ENCODE assay signal across 9 mouse cellular contexts in genomic region chr4:134273417-134274345, GRCm38 (mm10). TPM values are rescaled to one million over a fixed set of nuclear protein-coding genes. Genes with fewer than 3 reads are reported as not detected.
DNase-seq lines count a peak whose midpoint lies in the region; ATAC-seq lines count a peak whose summit lies in the region.
"Had no signal": no experiment of that assay in that cellular context is flagged by ENCODE, and none has a peak within 500 bp of the region (broad histone marks: within the 10 kb centered on the region; RNA-seq: fewer than 3 reads in every experiment).

No protein-coding gene starts in this region.

- H3K27me3 ChIP-seq in lung, embryonic 15.5 days, result no peaks in the 10 kb centered on the region
- H3K27me3 ChIP-seq in hindbrain, embryonic 13.5 days, result no peaks in the 10 kb centered on the region

- no peak overlapping the region for H3K9ac ChIP-seq in lung, embryonic 15.5 days
- peak overlapping the region; percentile 35; the same call in 1 of the 2 replicates for H3K9ac ChIP-seq in hindbrain, embryonic 13.5 days

- intact Hi-C loops in left cerebral cortex, postnatal 25 days (cut with DNase I), result no loop called here

- no peak for DNase-seq in lung, postnatal 10 days
- DNase-seq in c-Kit-positive CD71-negative TER-119-negative erythroid progenitor cells, embryonic 14.5 days (ENCODE audit: low read depth), result peak; percentile 54
- peak; percentile 58 for DNase-seq in lung, postnatal 36 days
- DNase-seq in thymus, postnatal 4 days, result peak; percentile 68
- DNase-seq in cerebellum, postnatal 36 days, result no peak
- no peak for DNase-seq in left cerebral cortex, postnatal 25 days (ENCODE audit: low spot score in 2 of 2)

- 0 out of 2 replicates have a peak, but pooled peaks cover 6% of the 10 kb centered on the region for H3K4me1 ChIP-seq in lung, embryonic 15.5 days
- H3K4me1 ChIP-seq in hindbrain, embryonic 13.5 days (replicated peaks), result no peaks in the 10 kb centered on the region

- 0 out of 2 replicates have a peak, but pooled peaks have one; percentile 31 for ATAC-seq in lung, embryonic 15.5 days (ENCODE audit: borderline replicate concordance, extremely low read depth, low FRiP score, low TSS enrichment)
- no peak for ATAC-seq in hindbrain, embryonic 13.5 days (ENCODE audit: low FRiP score)

- H3K4me2 ChIP-seq in lung, embryonic 15.5 days, result peak overlapping the region; percentile 48
- H3K4me2 ChIP-seq in hindbrain, embryonic 13.5 days, result no peak overlapping the region

- no peaks in the 10 kb centered on the region for H3K9me3 ChIP-seq in lung, embryonic 15.5 days
- H3K9me3 ChIP-seq in hindbrain, embryonic 13.5 days, result no peaks in the 10 kb centered on the region

- H3K27ac ChIP-seq in lung, embryonic 15.5 days, result peak overlapping the region; percentile 52; the same call in 1 of the 2 replicates
- H3K27ac ChIP-seq in hindbrain, embryonic 13.5 days, result no peak overlapping the region

- H3K36me3 ChIP-seq in lung, embryonic 15.5 days, result peaks cover 23% of the 10 kb centered on the region
- peaks cover 31% of the 10 kb centered on the region for H3K36me3 ChIP-seq in hindbrain, embryonic 13.5 days

- WGBS in lung, embryonic 15.5 days, result 5% methylated on average over 14 of the region's 14 CpGs
- 7% methylated on average over 14 of the region's 14 CpGs for WGBS in hindbrain, embryonic 13.5 days

- H3K4me3 ChIP-seq in lung, embryonic 15.5 days, result peak overlapping the region; percentile 24
- H3K4me3 ChIP-seq in hindbrain, embryonic 13.5 days, result no peak overlapping the region

RNA-seq across cellular contexts. Expression of gene Pdik1l, which starts 14.0 kb away (rescaled TPM):
- polyA plus RNA-seq in lung, embryonic 15.5 days (2015; fragmentation: Nextera tagmentation; extraction: Ambion mirVana), result 21.0 and 23.2 TPM in 2 replicates
- 35.0 and 37.3 TPM in 2 replicates for polyA plus RNA-seq in hindbrain, embryonic 13.5 days (2015; fragmentation: Nextera tagmentation; extraction: Ambion mirVana)
- total RNA-seq in left cerebral cortex, postnatal 25 days (2021), result 10 to 100 TPM; 18.6 to 19.8 TPM

RNA-seq across cellular contexts. Expression of gene Grrp1, which starts 19.8 kb away (rescaled TPM):
- 11.0 and 12.5 TPM in 2 replicates for polyA plus RNA-seq in lung, embryonic 15.5 days (2015; fragmentation: Nextera tagmentation; extraction: Ambion mirVana)
- 9.3 and 14.2 TPM in 2 replicates for polyA plus RNA-seq in hindbrain, embryonic 13.5 days (2015; fragmentation: Nextera tagmentation; extraction: Ambion mirVana)
- total RNA-seq in left cerebral cortex, postnatal 25 days (2021), result 1 to 10 TPM; 4.0 TPM

RNA-seq across cellular contexts. Expression of gene Gm30191, which starts 26.9 kb away (rescaled TPM):
- not detected in 2 replicates for polyA plus RNA-seq in lung, embryonic 15.5 days (2015; fragmentation: Nextera tagmentation; extraction: Ambion mirVana)
- 0.54 and 0.74 TPM in 2 replicates for polyA plus RNA-seq in hindbrain, embryonic 13.5 days (2015; fragmentation: Nextera tagmentation; extraction: Ambion mirVana)
- total RNA-seq in left cerebral cortex, postnatal 25 days (2021), result not detected
- total RNA-seq: heart, postnatal 10 days had no signal

RNA-seq across cellular contexts. Expression of gene Zfp593, which starts 28.3 kb away (rescaled TPM):
- polyA plus RNA-seq in lung, embryonic 15.5 days (2015; fragmentation: Nextera tagmentation; extraction: Ambion mirVana), result 15.2 and 15.9 TPM in 2 replicates
- 15.5 and 15.7 TPM in 2 replicates for polyA plus RNA-seq in hindbrain, embryonic 13.5 days (2015; fragmentation: Nextera tagmentation; extraction: Ambion mirVana)
- total RNA-seq in left cerebral cortex, postnatal 25 days (2021), result 10 to 100 TPM; 10.3 to 10.5 TPM

RNA-seq across cellular contexts. Expression of gene E130218I03Rik, which starts 30.2 kb away (rescaled TPM):
- 0.45 and 0.52 TPM in 2 replicates for polyA plus RNA-seq in lung, embryonic 15.5 days (2015; fragmentation: Nextera tagmentation; extraction: Ambion mirVana)
- 0.45 and 0.56 TPM in 2 replicates for polyA plus RNA-seq in hindbrain, embryonic 13.5 days (2015; fragmentation: Nextera tagmentation; extraction: Ambion mirVana)
- not detected for total RNA-seq in left cerebral cortex, postnatal 25 days (2021)
- total RNA-seq: heart, postnatal 10 days had no signal

Comparison
In these comparisons a context has a peak if more than half of its experiments do, and no peak if none do; other contexts are left out.
1. DNase-seq: peak in c-Kit-positive CD71-negative TER-119-negative erythroid progenitor cells, embryonic 14.5 days (single experiment), lung, postnatal 36 days (single experiment) and thymus, postnatal 4 days (single experiment); none in lung, postnatal 10 days (single experiment), cerebellum, postnatal 36 days (0 of 2) and left cerebral cortex, postnatal 25 days (0 of 2).